Mouse (Mus musculus) midbrain, embryonic 13.5 days (tissue): ENCODE measurements at regions not wholly inside any gene's neighbourhood (a gene's known extent, or its start where the extent isn't known, plus 50 kb on each side); places are given as distances from the start of the nearest gene placed in this dataset.

Source experiments
- ATAC-seq: fragments of 200-750 bp; cut with Nextera tagmentation; 2 replicates; pipeline ENCODE4 v1.8.0; 2017; ENCODE audit warnings: mild to moderate bottlenecking, moderate TSS enrichment, moderate library complexity
- H3K27ac ChIP-seq: fragments of 300-500 bp; sonication (generic); 2 replicates; pipeline ENCODE4 v1.5.1; 2015; ENCODE audit warnings: inconsistent platforms, mild to moderate bottlenecking, moderate library complexity
- H3K27me3 ChIP-seq: fragments of 300-500 bp; sonication (generic); 2 replicates; pipeline ENCODE4 v1.6.1; 2015; ENCODE audit warnings: mild to moderate bottlenecking, inconsistent platforms
- H3K36me3 ChIP-seq: fragments of 300-500 bp; sonication (generic); 2 replicates; pipeline ENCODE4 v1.6.1; 2015; ENCODE audit warnings: mild to moderate bottlenecking, inconsistent platforms
- H3K4me1 ChIP-seq: fragments of 300-500 bp; sonication (generic); replicated peaks from 2 replicates; pipeline ENCODE4 v1.6.1; 2015; ENCODE audit warnings: inconsistent platforms
- H3K4me2 ChIP-seq: fragments of 300-500 bp; sonication (generic); replicated peaks from 2 replicates; pipeline ENCODE4 v1.6.1; 2015; ENCODE audit warnings: moderate library complexity, mild to moderate bottlenecking, inconsistent platforms
- H3K4me3 ChIP-seq: fragments of 300-500 bp; sonication (generic); replicated peaks from 2 replicates; pipeline ENCODE4 v1.5.1; 2015; ENCODE audit warnings: mild to moderate bottlenecking, inconsistent platforms
- H3K9ac ChIP-seq: fragments of 300-500 bp; sonication (generic); replicated peaks from 2 replicates; pipeline ENCODE4 v1.6.1; 2015; ENCODE audit warnings: mild to moderate bottlenecking, inconsistent platforms
- H3K9me3 ChIP-seq: fragments of 300-500 bp; sonication (generic); 2 replicates; pipeline ENCODE4 v1.6.1; 2016; ENCODE audit warnings: mild to moderate bottlenecking, inconsistent platforms
- WGBS: fragments of 180-500 bp; shearing (Covaris S2); methylation state at CpG from one replicate; pipeline ENCODE4 v1.1.7; 2015; 5-methylcytosine and 5-hydroxymethylcytosine counted together

DNA sequence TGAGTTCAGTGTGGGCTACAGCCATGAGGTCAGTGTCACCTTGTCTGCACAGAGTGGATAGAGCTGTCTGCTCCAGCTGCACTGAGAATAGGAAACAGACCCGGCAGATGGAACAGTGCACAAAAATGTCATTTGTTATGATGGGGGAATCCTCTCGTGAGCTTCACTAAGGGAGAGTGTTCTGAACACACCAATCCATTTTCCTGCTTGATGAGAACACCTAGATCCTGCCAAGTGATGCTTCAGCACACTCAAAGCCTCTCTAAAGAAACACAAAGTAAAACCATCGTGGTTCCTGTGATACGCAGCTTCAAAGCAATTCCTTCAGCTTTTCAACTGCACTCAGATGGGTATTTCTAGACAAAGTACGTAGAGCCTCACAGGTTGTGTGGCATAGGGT, 69.0 kb upstream of the Pdzrn3 start:
- H3K9me3 ChIP-seq = no peaks in the 10 kb centered on the region
- no peak overlapping the region for H3K27ac ChIP-seq
- H3K27me3 ChIP-seq = no peaks in the 10 kb centered on the region
- no peaks in the 10 kb centered on the region for H3K4me1 ChIP-seq
- ATAC-seq = no peak
- 81% methylated on average over 5 of the region's 5 CpGs for WGBS
- H3K9ac ChIP-seq = no peak overlapping the region
- H3K4me2 ChIP-seq = no peak overlapping the region
- H3K36me3 ChIP-seq = no peaks in the 10 kb centered on the region
- no peak overlapping the region for H3K4me3 ChIP-seq

DNA sequence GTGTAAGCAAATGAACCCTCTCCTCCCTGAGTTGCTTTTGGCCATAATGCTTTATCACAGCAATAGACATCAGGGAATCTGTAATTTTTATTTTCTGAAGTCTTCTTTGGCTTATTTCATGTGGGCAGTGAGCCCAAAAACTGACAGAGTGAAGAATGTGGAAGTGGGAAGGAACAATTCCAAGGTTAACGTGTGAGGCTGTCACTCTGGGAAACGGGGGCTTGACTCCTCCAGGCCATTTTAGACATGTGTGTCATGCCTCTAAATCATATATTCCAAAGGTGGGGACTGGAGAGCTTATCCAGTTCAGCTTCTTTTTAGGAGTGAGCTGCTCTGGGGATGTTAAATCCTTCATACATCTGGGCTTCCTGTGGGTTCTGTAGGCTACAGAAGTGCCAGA, 68.6 kb upstream of the Pdzrn3 start:
- Histone ChIP-seq H3K9me3 (no peaks in the 10 kb centered on the region), H3K4me3 (no peak overlapping the region), H3K9ac (no peak overlapping the region), H3K4me1 (no peaks in the 10 kb centered on the region), H3K27ac (no peak overlapping the region), H3K36me3 (no peaks in the 10 kb centered on the region), H3K4me2 (no peak overlapping the region), H3K27me3 (no peaks in the 10 kb centered on the region)
- ATAC-seq = no peak
- WGBS = 77% methylated on average over 2 of the region's 2 CpGs

DNA sequence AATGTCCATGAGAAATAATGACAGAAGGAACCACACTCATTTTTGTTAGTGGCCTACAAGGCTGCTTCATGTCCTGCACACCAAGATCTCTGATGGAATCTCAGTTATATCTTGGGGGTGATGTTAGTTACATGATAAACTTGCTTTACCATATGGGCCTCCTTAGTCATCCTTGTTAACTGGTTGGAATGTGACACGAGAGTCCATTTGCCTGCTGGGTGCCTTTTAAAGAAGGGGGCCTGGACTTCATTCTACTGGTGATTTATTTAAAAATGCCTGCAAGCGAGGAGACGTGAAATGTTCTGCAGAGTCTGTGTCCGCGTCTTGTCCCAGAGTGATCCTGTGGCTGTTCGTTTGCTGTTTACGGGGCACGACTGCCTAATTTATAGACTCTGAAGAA, 55.1 kb upstream of the Pdzrn3 start:
- H3K9ac ChIP-seq = no peak overlapping the region
- H3K4me2 ChIP-seq = no peak overlapping the region
- no peaks in the 10 kb centered on the region for H3K36me3 ChIP-seq
- H3K9me3 ChIP-seq = no peaks in the 10 kb centered on the region
- no peak for ATAC-seq
- no peak overlapping the region for H3K27ac ChIP-seq
- no peaks in the 10 kb centered on the region for H3K4me1 ChIP-seq
- H3K4me3 ChIP-seq = no peak overlapping the region
- no peaks in the 10 kb centered on the region for H3K27me3 ChIP-seq
- 90% methylated on average over 8 of the region's 8 CpGs for WGBS

DNA sequence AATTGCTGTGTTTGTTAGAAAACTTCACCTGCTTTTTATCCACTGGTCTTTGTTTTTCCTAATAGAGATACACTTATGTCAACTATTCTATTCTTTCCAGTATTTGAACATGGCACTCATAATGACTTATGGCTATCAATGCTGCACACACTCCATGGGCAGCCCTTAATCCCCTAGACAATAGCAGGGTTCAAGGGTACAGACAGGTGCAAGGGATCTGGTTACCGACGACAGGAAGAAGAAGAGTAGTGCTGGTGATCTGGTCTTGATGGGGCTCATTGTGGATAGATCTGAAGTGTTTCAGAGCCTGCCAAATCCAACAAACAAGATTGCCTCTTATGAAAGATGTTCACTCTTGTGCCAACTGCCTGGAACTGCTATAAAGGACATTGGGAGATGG, 51.9 kb upstream of the Pdzrn3 start:
- 34% methylated on average over 2 of the region's 2 CpGs for WGBS
- 0 out of 2 replicates have a peak, but pooled peaks cover 2% of the 10 kb centered on the region for H3K27me3 ChIP-seq
- H3K4me3 ChIP-seq = no peak overlapping the region
- H3K9me3 ChIP-seq = no peaks in the 10 kb centered on the region
- no peak for ATAC-seq
- no peak overlapping the region for H3K27ac ChIP-seq
- H3K9ac ChIP-seq = no peak overlapping the region
- H3K4me1 ChIP-seq = no peaks in the 10 kb centered on the region
- no peaks in the 10 kb centered on the region for H3K36me3 ChIP-seq
- H3K4me2 ChIP-seq = no peak overlapping the region
